Mouse (Mus musculus): Measurements from ENCODE around the gene Erc2. TPM values are rescaled to one million over a fixed set of nuclear protein-coding genes. Genes with fewer than 3 reads are reported as not detected.

Erc2 gene
- polyA plus RNA-seq, 1 experiment from 2014 or later, result 1.4 TPM

DNA sequence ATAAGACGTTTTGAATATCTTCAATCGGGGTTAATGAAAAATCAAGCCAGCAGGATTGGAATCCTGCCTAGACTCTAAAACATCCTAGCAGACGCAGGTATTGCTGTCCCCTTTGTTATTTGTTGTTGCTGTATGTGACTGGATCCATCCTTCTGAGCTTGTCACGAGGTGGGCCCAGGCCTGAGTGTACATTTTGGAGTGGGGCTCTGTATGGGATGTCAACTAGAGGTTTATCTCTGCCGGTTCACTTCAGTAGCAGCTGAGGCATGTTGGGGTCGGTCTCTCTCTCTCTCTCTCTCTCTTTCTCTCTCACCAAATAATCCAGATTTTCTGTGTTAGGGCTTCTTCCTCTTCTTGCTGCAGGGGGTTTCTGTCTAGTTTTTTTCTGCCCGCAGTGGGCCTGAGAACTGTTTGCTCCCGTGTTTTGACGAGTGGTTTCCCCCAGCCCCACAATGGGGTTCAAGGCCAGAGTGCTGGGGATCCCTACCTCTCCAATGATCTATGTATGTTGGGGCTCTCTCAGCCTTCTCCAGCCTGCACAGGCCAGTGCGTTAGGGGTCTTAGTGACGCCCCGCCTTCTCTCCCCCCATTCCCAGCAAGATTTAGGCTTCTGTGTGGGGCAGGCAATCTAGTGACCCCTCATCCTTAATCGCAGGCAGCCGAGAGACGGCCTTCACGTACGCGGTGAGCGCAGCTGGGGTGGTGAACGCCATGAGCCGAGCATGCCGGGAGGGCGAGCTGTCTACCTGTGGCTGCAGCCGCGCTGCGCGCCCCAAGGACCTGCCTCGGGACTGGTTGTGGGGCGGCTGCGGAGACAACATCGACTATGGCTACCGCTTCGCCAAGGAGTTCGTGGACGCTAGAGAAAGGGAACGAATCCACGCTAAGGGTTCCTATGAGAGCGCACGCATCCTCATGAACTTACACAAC is 895.7 kb downstream of the Erc2 start:
- H3K27me3 ChIP-seq (ENCODE audit: control insufficient read depth, insufficient read depth, low read depth, low read length), result peaks cover 4% of the 10 kb centered on the region
- H3K27ac ChIP-seq (ENCODE audit: low read length), result no peak overlapping the region
- 70% methylated on average over 39 of the region's 39 CpGs for WGBS (ENCODE audit: insufficient replicate concordance)
- no peak overlapping the region for H3K4me3 ChIP-seq (ENCODE audit: low read depth, low read length)
- no peak overlapping the region for H3K9ac ChIP-seq (ENCODE audit: low read depth, low read length)
- H3K4me2 ChIP-seq (ENCODE audit: low read depth, low read length), result no peak overlapping the region
- H3K4me1 ChIP-seq (ENCODE audit: control insufficient read depth, low read depth, low read length), result no peaks in the 10 kb centered on the region
- H3K36me3 ChIP-seq (ENCODE audit: control insufficient read depth, insufficient read depth), result no peaks in the 10 kb centered on the region
- no peaks in the 10 kb centered on the region for H3K9me3 ChIP-seq (replicated peaks; ENCODE audit: control insufficient read depth, low read length)
- no peak for ATAC-seq (ENCODE audit: low read depth)

- H3K27me3 ChIP-seq (ENCODE audit: control insufficient read depth, insufficient read depth, low read depth, low read length), result no peaks in the 10 kb centered on the region
- H3K4me2 ChIP-seq (ENCODE audit: low read depth, low read length), result no peak overlapping the region
- ATAC-seq (ENCODE audit: low read depth), result no peak
- no peak overlapping the region for H3K9ac ChIP-seq (ENCODE audit: low read depth, low read length)
- no peak overlapping the region for H3K4me3 ChIP-seq (ENCODE audit: low read depth, low read length)
- no peaks in the 10 kb centered on the region for H3K9me3 ChIP-seq (replicated peaks; ENCODE audit: control insufficient read depth, low read length)
- H3K27ac ChIP-seq (ENCODE audit: low read length), result no peak overlapping the region
- no peaks in the 10 kb centered on the region for H3K36me3 ChIP-seq (ENCODE audit: control insufficient read depth, insufficient read depth)
- WGBS (ENCODE audit: insufficient replicate concordance), result 29% methylated on average over 1 of the region's 1 CpGs
- no peaks in the 10 kb centered on the region for H3K4me1 ChIP-seq (ENCODE audit: control insufficient read depth, low read depth, low read length)
These were observed 898.9 kb downstream of the Erc2 start for GRCm38 (mm10) chr14:28521106-28521505.

- Histone ChIP-seq H3K4me3 (ENCODE audit: low read depth, low read length) (no peak overlapping the region), H3K36me3 (ENCODE audit: control insufficient read depth, insufficient read depth) (no peaks in the 10 kb centered on the region), H3K9ac (ENCODE audit: low read depth, low read length) (no peak overlapping the region), H3K9me3 (replicated peaks; ENCODE audit: control insufficient read depth, low read length) (no peaks in the 10 kb centered on the region), H3K27ac (ENCODE audit: low read length) (no peak overlapping the region), H3K27me3 (ENCODE audit: control insufficient read depth, insufficient read depth, low read depth, low read length) (no peaks in the 10 kb centered on the region), H3K4me1 (ENCODE audit: control insufficient read depth, low read depth, low read length) (no peaks in the 10 kb centered on the region), H3K4me2 (ENCODE audit: low read depth, low read length) (no peak overlapping the region)
- WGBS (ENCODE audit: insufficient replicate concordance), result 73% methylated on average over 21 of the region's 21 CpGs
- no peak for ATAC-seq (ENCODE audit: low read depth)
These were observed 900.4 kb downstream of the Erc2 start for GRCm38 (mm10) chr14:28522611-28523010.

- no peak overlapping the region for H3K9ac ChIP-seq (ENCODE audit: low read depth, low read length)
- H3K9me3 ChIP-seq (replicated peaks; ENCODE audit: control insufficient read depth, low read length), result no peaks in the 10 kb centered on the region
- H3K36me3 ChIP-seq (ENCODE audit: control insufficient read depth, insufficient read depth), result no peaks in the 10 kb centered on the region
- no peaks in the 10 kb centered on the region for H3K27me3 ChIP-seq (ENCODE audit: control insufficient read depth, insufficient read depth, low read depth, low read length)
- H3K4me3 ChIP-seq (ENCODE audit: low read depth, low read length), result no peak overlapping the region
- no peak overlapping the region for H3K4me2 ChIP-seq (ENCODE audit: low read depth, low read length)
- WGBS (ENCODE audit: insufficient replicate concordance), result 73% methylated on average over 1 of the region's 1 CpGs
- H3K27ac ChIP-seq (ENCODE audit: low read length), result no peak overlapping the region
- H3K4me1 ChIP-seq (ENCODE audit: control insufficient read depth, low read depth, low read length), result no peaks in the 10 kb centered on the region
- no peak for ATAC-seq (ENCODE audit: low read depth)
These were observed 903.3 kb downstream of the Erc2 start for GRCm38 (mm10) chr14:28525566-28525965.

Other genes with a start within 250 kb of the Erc2 start
- gene Fam208a, start 193.6 kb upstream of the Erc2 start, polyA plus RNA-seq (2015; fragmentation: Nextera tagmentation; extraction: Ambion mirVana), result 3.8 and 4.0 TPM in 2 replicates
- 2.2 TPM in 2 replicates for gene Ccdc66, start 114.0 kb upstream of the Erc2 start, polyA plus RNA-seq (2015; fragmentation: Nextera tagmentation; extraction: Ambion mirVana)